Mouse (Mus musculus) layer of hippocampus, adult 11-12 months (tissue): ENCODE results near the gene G6pd2.

Experiments
- DNase-seq: peaks from one replicate; pipeline ENCODE4 v3.0.0; 2022; ENCODE audit warnings: low spot score

Gene G6pd2

GRCm38 (mm10) chr5:61808516-61808915 lies at the start of gene G6pd2:
TSS of gene G6pd2 (plus strand) at chr5:61808816.
- no peak for DNase-seq

DNA sequence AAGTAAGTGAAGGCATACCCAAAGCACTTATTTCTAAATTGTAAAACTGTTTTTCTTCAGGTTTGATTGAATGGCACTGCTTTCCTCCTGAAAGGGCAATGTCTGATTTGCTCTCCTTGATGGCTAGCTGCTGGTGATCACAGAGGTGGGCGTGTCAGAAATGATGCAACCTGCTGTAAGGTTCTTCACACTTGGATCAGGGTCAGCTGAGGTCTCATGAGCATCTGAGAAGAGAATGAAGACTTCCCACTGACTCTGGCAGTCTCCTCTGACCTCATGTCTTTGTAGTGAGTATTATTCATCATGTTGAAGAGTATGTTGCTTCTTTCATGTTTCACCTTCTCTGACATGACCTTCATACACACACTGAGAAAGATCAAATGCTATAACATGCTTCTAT lies 44.4 kb upstream of the G6pd2 start:
- no peak for DNase-seq

GRCm38 (mm10) chr5:61832935-61833551 lies 24.4 kb downstream of the G6pd2 start:
- DNase-seq: no peak

- peak; percentile 23 for DNase-seq
Measured at GRCm38 (mm10) chr5:61843891-61844290, 35.3 kb downstream of the G6pd2 start.
